Mouse (Mus musculus) adrenal gland, postnatal 4 days (tissue): ENCODE measurements around the gene Bub1b. TPM values are rescaled to one million over a fixed set of nuclear protein-coding genes. Genes with fewer than 3 reads are reported as not detected.
"Not testable (repeated sequence)": the region's sequence is repeated elsewhere in the genome, so short reads cannot be mapped to it uniquely, and the experiment has no call there.

ENCODE experiments used
- DNase-seq, 2 experiments: peaks; one replicate each; pipeline ENCODE4 v3.0.0; 2021 to 2022; ENCODE audit warnings: low spot score in 2 of 2, mixed read lengths in 2 of 2
- total RNA-seq, 2 experiments: library from RNA; stranded (reverse); gene quantifications; 2 replicates each; pipeline ENCODE4 v1.2.3; 2021

The Bub1b gene
- total RNA-seq, 2 experiments from 2014 or later, result 36.7 to 40.7 TPM

- no peak for DNase-seq
These were observed 9.0 kb downstream of the Bub1b start for GRCm38 (mm10) chr2:118606976-118607375.

GRCm38 (mm10) chr2:118618013-118618412 is 20.0 kb downstream of the Bub1b start:
- no peak for DNase-seq

DNA sequence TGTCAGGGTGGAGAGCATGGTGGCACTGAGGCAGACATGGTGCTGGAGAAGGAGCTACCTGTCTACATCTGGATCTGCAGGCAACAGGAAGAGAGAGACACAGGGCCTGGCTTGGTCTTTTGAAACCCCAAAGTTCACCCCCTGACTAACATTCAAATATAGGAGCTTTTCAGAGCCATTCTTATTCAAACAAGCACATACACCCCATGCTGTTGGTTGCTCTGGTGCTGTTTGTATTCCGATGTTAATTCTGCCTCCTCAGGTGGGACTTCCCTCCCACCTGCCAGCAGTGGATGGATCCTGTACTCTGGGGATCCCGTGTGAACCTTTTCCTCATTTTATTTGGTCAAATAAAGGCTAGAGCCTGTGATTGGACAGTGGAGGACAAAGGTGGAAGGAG is 22.1 kb downstream of the Bub1b start:
- no peak for DNase-seq

DNA sequence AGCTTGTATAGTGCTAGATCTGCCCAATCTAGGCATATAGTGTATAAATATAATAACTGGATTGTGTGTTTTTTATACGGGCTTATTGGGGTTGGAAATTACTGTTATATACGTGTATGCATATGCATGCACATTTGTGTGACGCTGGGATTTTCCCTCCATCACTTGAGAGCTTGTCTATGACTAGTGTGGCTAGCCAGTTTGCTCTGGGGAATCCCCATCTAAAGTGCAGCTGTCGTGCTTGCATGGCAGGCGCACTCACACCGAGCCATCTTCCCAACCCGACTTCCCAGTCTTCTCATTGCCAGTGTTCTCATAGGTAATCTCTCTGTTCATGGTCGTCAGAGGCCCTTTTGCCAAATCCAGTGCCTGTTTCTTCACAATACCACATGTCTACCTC is 22.6 kb downstream of the Bub1b start:
- no peak for DNase-seq

GRCm38 (mm10) chr2:118629276-118629675 is 31.3 kb downstream of the Bub1b start:
- DNase-seq, result no peak

DNA sequence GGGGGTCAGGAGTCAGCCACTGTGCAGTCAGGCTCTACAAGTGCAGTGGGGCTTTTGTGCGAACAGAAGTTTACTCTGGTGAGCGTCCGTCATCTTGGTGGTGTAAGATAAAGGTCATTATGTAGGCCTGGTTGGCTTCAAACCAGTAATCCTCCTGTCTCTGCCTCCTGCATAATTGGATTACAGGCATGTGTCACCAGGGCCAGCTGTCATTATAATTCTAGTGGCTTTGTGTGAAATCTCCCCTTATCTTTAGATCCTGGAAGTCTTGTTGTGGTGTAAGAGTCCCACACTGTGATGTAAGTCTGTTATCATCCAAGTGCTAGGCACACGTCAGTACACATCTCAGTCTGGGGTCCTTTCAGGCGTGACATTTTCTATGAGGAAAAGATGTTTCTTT is 35.4 kb downstream of the Bub1b start:
- no peak for DNase-seq

GRCm38 (mm10) chr2:118637258-118637657 is 39.2 kb downstream of the Bub1b start:
- no peak for DNase-seq

DNA sequence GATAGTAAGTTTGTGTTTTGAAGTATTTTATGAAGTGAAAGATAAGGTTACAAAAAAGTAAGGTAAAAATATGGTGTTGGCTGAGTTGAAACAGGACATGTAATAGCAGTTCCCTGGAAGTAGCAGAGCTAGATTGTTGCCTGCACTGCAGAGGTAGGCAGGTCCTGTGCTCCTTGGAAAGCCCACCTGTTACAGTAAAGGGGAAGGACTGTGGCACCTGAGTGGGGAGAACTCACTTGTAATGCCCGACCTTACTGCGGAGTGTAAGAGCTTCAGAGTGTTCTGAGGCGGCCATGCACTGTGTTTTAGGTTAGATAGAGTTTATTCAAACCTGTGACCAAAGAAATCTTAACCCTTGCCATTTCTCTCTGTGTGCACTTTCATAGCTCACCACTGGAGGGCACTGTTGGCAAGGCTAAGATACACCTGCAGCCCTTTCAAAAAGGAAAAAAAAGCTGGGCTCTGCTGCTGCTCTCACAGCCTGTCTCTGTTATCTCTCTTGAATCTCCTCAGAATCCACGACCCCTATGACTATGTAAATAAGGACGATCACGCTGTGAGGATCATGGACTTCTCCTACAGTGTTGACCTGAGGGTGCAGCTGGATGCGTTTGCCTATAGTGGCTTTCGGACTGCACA is 40.0 kb downstream of the Bub1b start:
- peak in 1 of 2 experiments; percentile 51 for DNase-seq

DNA sequence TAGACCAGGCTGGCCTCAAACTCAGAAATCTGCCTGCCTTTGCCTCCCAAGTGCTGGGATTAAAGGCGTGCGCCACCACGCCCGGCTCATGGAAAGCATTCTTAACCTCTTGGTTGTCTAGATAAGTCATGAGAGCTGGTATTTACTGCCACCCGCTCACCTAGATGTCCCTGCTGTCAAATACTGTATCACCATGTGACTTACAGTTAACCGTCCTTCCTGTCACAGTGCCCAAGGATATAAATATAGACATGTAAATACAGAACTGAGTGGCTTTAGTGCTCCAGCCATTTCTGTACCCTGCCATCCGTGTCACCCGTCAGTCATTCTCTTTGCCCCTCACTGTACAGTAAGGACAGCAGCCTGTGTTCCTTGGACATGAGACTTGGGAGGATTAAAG is 40.7 kb downstream of the Bub1b start:
- no peak for DNase-seq

- no peak for DNase-seq
These were observed 43.1 kb downstream of the Bub1b start for GRCm38 (mm10) chr2:118641147-118641546.

- no peak for DNase-seq
These were observed 44.4 kb downstream of the Bub1b start for GRCm38 (mm10) chr2:118642431-118642830.

- DNase-seq, result no peak
These were observed 44.9 kb downstream of the Bub1b start for GRCm38 (mm10) chr2:118642942-118643341.

GRCm38 (mm10) chr2:118646665-118647064 is 48.7 kb downstream of the Bub1b start:
- no peak for DNase-seq

DNA sequence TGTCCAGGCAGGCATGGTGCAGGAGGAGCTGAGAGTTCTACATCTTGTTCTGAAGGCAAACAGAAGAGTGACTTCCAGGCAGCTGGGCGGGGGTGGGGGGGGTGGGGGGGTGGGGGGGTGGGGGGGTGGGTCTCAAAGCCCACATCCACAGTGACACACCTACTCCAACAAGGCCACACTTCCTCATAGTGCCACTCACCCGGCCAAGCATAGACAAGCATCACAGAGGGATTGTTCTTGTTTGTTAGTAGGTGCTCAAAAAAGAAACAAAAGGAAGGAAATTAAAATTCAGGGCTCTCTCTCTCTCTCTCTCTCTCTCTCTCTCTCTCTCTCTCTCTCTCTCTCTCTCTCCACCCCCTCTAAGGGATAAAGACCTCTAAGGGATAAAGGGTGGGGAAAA is 52.7 kb downstream of the Bub1b start:
- not testable (repeated sequence) for DNase-seq

- DNase-seq, result no peak
These were observed 58.8 kb downstream of the Bub1b start for GRCm38 (mm10) chr2:118656688-118657281.

- no peak for DNase-seq
These were observed 60.4 kb downstream of the Bub1b start for GRCm38 (mm10) chr2:118658457-118658856.

DNA sequence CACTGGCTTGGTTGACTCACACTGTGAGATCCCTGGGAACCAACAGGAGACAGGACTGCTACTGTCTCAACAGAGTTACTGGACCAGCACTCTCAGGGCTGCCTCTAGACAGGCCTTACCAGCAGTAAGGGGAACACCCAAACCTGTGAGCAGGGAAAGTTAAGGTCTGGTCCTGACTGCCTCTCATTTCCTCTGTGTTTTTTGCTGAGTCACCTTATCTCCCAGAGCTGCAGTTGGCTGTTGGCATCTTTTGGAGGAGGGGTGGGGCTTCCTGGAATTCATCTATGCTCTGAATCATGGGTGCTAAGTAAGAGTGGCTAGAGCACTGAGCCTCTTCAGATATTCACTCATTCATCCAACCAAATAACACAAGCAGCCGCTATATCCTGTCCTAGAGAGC is 61.1 kb downstream of the Bub1b start:
- DNase-seq, result no peak

- no peak for DNase-seq
These were observed 61.5 kb downstream of the Bub1b start for GRCm38 (mm10) chr2:118659493-118659892.

GRCm38 (mm10) chr2:118659998-118660452 is 62.0 kb downstream of the Bub1b start:
- DNase-seq, result peak in 1 of 2 experiments; percentile 19

- DNase-seq, result no peak
These were observed 63.9 kb downstream of the Bub1b start for GRCm38 (mm10) chr2:118661891-118662290.

DNA sequence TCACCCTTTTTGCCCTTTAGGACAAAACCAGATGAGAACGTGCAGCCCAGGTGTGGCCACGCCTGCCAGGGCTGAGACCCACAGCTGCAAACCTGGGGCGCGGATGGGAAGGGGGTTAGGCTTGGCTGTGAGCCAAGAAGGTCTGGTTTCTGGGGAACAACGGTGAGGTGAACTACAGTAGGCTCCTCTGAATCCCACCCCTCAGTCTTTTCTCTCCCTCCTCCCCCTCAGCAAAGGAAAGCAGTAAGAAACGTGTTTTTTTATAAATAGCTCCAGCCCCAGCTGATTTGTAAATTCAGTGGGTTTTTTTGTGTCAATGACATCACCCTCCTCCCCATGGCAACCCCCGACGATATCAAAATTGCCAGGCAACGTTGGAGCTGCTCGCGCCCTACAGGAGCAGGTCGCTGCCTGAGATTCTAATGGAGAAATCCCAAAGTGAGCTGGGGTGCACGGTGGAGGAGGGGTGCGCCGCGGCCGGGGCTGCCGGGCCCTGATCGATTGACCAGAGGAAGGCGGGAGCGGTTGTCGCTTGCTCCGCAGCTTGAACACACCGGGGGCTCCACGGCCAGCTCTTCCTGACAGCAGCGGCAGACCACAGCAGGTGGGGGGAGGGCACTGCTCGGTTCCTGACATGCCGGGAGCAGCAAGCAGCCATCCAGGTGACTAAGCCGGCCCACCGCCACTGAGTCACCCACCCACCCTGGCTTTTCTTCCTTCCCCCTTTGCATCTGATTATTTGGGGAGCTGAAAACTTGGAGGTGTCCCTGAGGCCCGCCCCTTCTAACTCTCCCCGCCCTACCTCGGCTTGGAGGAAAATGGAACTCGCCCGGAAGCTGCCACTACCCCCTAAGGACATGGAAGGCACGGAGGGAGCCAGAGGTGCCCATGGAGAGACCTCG is 65.1 kb downstream of the Bub1b start, which contains the start of gene Pak6:
Gene Pak6 (plus strand): TSS at position 402 of the 902 bp plus-strand sequence.
- DNase-seq, result no peak
